Mouse (Mus musculus): ENCODE data around the gene Fmnl3. TPM values are rescaled to one million over a fixed set of nuclear protein-coding genes. Genes with fewer than 3 reads are reported as not detected.

Fmnl3 gene
- 21.2 and 22.3 TPM in 2 replicates for polyA plus RNA-seq (2015; fragmentation: Nextera tagmentation; extraction: Ambion mirVana)

DNA sequence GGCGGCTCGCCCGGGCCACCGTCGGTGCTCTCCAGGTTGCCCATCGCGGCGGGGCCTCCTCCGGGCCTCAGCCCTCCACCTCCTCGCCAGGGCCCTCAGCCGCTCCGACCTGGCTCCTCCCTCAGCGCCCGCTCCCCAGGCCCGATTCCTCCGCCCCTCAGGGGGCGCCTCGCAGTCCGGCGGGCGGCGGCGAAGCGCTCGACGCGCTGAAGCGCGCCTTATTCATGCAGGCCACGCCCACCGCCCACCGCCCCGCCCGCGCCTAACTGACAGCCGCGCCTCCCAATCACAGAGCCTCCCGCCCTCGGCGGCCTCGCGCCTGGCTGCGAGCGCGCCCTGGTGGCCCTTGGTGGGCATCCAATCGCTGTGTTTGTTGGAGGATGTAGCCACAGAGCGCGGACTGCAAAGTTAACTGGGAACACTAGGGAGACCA is at the start of gene Fmnl3:
Gene Fmnl3, minus strand, starts transcription at position 224 of the 433 bp plus-strand sequence.
- peak; percentile 96 for DNase-seq (ENCODE audit: low spot score)

DNA sequence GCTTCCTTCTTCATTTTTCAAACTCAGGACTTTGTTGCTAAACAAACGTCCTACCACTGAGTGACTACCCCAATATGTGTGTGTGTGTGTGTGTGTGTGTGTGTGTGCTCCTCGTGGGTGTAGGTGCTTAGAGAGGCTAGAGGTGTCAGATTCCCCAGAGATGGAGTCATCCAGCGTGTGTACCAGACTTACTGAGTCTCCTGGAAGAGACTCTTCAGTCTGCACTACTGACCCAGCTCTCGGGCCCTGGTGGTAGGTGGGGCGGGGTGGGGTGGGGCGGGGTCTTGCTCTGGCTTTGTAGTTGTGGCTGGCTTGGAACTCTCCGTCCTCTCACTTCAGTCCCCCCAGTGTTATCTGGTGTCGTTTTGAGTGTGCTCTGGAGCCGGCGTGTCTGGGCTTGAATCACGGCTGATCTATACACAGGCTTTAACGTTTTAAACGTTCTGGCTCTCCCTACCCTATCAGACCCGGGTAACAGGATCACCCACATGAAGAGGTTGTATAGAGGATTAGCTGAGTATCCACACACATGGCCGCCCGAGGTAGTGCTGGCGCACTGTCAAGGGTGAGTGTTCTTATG is 47.5 kb upstream of the Fmnl3 start:
- no peak for DNase-seq (ENCODE audit: low spot score)

DNA sequence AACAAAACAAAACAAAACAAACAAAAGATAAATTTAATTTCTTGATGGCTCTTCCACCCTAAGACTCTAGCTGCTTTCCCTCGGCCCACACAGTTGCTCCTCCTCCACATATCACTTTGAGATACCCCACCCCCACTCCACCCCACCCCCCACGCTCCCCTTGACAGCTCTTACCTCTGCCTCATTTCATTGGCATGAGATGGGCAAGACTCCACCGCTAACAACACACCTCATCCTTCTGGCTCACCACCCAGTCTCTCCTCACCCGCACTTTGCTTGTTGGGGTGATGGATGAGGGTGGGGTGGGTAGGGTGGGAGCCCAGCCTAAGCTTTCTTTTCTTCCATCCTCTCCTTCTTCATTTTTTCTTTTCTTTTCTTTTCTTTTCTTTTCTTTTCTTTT is 46.7 kb upstream of the Fmnl3 start:
- DNase-seq (ENCODE audit: low spot score): no peak

DNA sequence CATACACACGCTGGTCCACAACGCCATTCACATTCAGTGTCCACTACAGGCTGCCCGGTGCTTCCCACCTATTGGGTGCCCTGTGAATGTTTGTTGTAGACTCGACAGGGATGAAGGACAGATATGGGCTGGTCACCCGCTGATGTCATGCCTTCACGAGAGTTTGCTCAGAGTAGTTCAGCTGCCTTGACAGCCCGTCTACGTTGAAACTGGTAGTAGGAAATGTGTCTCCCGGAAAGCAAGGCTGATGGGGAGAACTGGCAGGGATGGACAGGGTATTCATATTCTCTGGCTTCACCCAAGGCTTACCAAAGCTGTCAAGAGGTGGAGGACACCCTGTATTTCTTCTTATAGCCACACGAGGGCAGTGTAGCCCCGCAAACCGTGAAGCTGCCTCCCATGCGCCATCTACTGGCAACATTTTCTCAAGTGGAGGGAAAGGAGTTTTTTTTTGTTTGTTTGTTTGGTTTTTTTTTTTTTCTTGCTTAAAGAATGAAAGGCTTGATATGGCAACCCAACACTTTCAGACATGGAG is 46.1 kb upstream of the Fmnl3 start:
- DNase-seq (ENCODE audit: low spot score): peak; percentile 88

DNA sequence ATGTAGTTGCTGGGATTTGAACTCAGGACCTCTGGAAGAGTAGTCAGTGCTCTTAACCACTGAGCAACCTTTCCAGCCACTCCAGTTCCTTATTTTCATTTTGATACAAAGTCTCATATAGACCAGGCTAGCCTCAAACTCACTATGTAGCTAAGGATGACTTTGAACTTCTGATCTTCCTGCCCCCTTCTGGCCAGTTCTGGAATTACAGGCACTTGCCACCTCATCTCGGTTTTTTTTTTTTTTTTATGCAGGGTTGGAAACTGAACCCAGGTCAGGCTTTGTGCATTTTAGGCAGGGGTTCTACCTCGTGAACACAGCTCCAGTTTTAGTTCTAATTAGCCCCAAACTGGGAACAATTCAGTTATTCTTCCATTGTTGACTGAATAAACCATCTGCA is 45.5 kb upstream of the Fmnl3 start:
- DNase-seq (ENCODE audit: low spot score): peak; percentile 68

DNA sequence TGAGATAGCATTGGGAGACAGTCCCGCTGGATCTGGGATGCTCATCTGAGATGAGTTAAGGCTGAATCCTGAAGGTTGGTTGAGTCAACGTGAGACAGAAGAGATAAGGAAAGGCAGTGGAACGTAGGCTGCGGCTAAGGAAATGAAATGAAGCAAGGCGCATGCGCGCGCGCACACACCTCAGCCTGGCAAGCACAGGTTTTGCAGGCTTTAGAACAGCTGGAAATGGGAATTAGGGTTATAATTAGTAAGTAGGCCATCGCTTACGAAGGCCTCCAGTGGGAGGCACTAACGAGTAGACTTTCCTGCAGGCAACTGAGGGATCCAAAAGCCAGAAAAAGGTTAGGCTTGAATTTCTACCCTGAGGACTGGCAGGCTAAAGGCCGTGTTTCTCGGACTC is 41.5 kb upstream of the Fmnl3 start:
- DNase-seq (ENCODE audit: low spot score): no peak

DNA sequence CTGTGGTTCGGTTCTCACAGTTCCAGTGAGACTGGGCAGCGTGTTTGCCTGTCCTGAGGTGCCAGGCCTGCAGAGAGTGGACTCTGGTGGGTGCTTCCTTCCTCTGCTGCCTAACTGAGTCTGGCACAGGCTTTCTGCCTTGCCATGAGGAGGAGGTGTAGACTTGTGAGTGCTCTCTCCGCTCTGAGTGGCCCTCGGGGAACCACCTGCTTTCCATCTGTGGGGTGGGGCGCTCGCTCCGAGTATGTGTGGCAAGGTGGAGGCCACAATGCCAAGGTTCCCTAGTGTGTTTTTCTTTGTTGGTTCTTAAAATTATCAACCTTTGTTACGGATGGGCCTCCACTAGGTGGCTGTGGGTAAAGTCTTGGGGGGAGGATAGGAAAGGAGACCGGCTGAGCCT is 38.6 kb upstream of the Fmnl3 start:
- no peak for DNase-seq (ENCODE audit: low spot score)

DNA sequence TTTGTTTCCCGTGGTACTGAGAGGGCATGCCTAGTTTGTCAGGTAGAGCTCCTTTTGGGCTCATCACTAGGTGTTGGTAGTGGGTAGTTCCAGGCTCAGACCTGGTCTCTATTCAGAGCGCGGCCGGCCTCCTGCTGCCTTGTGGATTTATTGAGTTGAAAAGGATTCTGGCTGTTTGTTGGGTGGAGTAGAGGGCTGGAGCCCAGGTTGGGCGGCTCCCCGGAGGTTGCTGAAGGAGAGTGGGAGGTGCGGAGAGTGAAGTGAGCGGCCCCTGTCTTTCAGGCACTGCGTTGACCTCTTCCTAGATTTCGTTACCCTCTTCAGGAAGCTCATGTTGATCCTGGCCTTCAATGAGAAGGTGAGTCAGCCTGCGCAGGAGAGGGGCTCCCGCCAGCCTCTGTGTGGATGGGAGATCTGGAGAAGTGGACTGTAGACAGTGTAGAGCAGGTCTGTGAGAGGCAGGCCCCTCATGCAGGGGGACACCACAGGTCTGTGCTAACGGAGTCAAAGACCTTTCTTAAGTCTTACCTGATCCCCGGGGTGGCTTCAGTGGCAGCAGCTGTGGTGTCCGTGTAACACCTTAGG is 36.8 kb upstream of the Fmnl3 start:
- no peak for DNase-seq (ENCODE audit: low spot score)

DNA sequence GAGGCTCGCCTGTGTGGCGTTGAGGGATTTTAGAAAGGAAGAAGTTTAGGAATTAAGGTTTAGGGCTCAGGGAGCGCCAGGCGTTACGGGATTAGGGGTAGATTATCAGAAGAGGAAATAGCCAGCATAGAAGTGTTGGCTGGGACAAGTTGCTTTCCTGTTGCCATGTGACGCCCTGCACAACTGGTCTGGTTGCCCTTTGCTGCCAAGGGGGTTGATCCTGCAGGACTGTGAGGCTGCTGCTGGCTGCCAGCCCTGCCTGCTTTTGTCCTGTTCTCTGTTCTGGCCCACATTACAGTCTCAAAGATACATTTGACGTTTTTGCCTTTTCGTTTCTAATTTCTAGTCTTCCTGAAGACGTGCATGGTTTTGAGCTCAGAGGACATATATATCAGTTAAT is 34.9 kb upstream of the Fmnl3 start:
- DNase-seq (ENCODE audit: low spot score): no peak

DNA sequence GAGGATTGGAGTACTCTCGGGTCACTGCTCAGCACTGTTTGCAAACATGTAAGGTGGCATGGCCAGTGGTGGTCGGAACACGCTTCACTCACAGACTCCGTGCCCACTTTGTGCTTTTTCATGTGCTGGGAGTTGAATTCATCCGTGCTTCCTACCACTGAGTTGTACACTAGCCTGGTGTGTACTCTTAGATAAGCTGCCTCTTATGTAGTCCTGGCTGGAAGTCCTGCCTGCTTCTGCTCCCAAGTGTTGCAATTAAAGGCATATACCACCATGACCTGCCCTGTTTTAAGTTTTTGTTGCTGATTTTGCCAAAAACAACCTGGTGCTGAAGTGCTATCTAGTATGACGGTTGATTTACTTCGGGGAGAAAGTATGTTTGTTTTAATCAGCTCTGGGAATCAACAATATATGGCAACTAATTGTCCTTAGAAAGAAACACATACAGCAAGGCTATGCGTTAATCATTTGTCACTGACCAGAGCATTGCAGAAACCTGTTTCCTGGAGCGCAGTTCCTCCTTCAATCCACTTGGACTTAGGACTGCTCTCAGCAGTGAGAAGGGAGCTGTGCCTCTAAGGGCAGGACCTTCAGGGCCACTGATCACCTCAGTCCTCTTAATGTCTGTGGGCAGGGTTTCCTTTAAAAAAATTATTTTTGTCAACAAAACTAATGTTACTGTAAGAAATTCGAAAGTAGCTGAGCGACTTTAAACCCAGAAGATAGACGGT is 33.0 kb upstream of the Fmnl3 start:
- DNase-seq (ENCODE audit: low spot score): no peak

DNA sequence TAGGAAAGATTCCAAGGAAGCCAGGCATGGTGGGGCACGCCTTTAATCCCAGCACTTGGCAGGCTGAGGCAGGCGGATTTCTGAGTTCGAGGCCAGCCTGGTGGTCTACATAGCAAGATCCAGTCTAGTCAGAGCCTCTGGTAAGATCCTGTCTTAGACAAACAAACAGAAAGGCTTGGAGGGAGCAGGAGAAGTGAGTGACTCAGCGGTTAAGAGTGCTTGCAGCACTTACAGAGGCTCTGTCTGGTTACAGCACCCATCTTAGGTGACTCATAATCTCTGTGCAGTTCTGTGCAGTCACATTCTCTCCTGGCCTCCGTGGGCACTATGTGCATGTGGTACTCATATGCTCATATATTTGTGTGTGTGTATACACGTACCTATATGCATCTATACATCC is 30.3 kb upstream of the Fmnl3 start:
- no peak for DNase-seq (ENCODE audit: low spot score)

DNA sequence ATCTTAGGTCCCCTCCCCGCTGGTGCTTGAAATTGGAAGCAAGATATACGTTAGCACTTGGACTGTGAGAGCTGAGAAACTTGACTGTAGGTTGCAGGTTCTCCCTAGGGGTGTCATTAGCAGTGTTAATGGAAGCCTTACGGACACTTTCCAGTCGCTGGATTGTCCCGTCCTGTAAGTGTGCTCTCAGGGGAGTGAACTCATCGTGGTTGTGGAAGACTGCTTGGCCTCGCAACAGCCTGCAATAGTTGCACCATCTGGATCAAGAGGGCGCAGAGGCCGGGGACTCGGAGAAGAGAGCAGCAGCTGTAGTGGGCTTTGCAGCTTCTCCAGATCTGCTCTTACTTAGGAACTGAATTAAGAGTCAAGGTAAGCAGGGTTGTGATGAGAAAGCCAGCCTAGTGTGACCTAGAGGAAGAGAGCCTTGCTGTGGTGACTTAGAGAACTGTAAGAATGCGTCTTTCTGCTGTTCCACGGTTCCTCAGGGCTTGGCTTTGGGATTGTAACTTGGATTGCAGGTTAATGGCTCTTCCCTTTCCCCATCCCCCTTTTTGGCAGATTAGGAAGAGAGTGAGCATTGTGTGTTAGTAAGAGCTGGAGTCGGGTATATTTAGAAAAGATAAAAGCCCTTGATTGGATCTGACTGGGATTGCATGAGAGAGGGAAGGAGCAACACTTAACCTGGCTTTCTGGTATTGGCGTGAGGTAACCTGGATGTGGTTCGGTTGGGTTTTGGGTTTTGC is 29.4 kb upstream of the Fmnl3 start:
- no peak for DNase-seq (ENCODE audit: low spot score)

DNA sequence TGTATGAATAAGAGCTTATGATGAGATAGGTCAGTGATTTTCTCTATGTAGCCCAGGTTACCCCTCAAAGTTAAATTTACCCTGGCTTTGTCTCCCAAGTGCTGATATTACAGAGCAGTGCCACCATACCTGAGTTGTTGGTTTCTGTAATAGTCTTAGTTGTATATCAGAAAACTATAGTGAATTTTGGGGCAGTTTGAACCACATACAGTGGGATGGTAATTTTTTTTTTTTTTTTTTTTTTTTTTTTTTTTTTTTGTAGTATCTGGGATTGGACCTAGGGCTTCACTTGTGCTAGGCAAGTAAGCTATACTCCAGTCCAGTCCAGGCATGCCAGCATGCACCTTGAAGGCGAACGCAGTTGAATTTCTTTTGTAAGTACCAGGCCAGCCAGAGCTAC is 27.3 kb upstream of the Fmnl3 start:
- DNase-seq (ENCODE audit: low spot score): no peak

DNA sequence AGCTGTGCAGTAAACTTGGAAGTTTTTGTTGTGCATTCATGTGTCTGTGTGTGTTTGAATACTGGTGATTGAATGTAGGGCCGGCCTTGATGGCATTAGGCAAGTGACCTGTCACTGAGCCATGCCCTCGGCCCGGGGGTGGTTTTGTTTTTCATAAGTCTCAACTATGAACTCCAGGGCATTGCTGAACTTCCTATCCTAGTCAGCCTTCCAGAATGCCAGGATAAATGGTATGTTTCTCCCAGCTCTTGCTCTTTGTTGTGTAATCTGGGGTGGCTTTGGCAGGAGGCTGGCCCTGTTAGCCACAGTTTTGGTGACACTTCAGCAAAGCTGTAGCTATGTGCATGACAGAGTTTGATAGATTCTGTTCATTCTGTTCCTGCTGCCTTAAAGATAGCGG is 26.6 kb upstream of the Fmnl3 start:
- DNase-seq (ENCODE audit: low spot score): no peak

DNA sequence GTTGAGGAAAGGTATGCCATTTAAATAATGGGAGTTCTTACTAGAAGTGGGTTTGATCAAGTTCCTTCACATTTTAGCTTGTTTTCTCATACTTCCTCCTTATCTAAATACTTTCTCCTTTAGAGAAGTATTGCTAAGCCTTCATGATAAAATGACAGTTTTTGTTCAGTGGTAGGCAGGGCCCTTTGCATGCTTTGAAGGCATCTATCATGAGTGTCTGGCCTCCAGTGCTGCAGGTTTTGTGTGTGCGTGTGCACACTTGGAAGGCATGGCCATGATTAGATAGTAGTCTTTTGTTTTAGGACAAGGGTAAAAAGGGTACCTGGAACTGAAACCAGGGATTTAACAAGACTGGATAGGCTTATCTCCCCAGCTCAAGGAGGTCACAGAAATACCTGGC is 26.2 kb upstream of the Fmnl3 start:
- DNase-seq (ENCODE audit: low spot score): no peak

DNA sequence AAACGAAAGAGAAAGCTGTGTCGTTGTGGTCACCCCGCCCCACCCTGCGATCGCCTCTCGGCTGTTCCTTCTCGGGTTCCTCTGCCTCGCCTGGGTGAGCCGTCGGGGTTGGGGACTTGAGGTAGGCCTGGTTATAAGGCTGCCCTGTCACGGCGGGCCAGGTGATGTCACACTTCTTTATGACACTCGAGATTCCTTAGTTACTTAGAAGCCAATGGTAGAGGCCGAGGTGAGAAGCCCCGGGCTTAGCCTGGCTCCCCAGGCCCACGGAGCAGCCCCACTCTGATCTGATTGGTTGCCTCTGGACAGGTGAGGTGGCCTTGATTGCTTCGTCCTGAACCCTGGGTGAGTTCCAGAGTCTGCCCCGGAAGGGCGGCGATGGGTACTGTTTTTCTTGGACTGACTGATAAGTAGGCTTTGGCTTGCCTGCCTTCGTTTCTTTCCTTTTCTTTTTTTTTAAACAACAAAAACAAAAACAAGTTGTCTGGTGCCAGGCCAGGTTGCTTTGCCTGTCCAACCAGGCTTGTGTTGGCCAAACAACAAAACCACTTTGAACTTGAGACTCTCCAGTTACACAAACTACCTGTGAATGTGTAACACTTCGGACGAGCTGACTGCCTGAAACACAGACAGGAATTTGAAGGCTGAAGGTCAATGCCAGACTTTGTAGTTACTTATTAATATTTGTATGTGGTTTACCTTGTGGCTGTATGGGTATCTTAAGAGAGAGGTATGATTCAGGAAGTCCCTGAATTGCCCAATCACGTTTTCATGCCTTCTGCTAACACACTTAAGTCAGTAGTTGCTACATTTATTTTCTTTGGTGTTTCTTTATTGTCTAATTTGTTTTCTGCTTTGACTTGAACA is 23.3 kb upstream of the Fmnl3 start:
- no peak for DNase-seq (ENCODE audit: low spot score)

DNA sequence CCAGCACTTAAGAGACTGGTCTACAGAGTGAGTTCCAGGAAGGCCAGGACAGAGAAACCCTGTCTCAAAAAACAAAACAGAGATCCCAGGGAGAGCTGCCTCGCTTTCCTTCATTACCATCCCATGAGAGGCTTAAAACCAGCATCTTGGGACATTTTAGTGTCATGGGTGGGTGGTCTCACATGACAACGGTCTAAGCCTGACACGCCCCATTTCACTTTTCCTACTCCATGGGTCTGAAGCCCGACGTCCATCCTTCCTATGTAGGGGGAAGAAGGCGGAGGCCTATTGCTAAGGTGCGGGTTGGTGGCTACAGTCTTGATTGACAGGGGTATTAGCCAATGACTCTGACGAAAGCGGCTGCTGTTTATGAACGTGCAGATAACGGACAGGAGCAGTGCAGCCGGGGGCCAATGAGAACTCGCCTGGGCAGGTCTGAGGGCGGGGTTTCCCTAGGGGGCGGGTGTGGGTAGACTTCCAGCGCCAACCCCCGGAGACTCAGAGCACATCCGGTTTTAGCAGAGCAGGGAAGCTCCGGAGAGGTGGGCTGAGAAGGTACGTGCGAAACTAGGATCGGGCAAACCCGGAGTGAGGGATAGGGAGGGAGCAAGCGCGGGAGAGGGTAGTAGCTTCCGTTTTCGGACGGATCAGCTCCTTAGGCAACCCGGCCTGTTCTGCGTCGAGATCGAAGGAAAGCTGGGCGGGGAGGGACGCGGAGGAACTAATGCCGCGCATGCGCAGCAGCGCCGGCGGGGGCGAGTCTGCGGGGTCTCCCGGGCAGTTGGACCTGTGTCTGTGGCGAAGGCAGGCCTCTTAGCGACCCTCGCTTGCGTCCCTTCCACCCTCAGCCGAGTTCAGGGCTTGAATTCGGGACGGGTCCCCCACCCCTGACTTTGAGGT is 22.5 kb upstream of the Fmnl3 start, which contains the start of gene Tmbim6:
Gene Tmbim6, plus strand, starts transcription at position 397 of the 900 bp plus-strand sequence.
- DNase-seq (ENCODE audit: low spot score): peak; percentile 99

DNA sequence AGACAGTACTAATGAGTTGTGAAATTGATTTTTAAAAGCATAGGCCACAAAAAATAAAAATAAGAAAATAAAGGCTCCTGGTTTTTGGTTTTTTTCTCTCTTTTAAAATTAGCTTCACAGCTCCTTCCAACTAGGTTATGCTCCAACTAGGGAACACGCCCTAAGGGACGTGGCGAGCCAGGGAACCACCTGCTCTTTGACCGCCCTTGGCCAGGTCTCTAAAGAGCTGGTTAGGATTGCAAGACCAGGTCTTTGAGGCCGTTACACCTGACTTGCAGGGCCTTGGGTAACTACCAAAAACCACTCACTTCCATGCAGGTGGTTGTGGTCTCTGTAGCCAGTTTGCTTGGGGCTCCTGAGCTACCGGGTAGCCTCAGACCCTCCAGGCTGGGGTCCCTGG is 21.7 kb upstream of the Fmnl3 start:
- DNase-seq (ENCODE audit: low spot score): no peak

DNA sequence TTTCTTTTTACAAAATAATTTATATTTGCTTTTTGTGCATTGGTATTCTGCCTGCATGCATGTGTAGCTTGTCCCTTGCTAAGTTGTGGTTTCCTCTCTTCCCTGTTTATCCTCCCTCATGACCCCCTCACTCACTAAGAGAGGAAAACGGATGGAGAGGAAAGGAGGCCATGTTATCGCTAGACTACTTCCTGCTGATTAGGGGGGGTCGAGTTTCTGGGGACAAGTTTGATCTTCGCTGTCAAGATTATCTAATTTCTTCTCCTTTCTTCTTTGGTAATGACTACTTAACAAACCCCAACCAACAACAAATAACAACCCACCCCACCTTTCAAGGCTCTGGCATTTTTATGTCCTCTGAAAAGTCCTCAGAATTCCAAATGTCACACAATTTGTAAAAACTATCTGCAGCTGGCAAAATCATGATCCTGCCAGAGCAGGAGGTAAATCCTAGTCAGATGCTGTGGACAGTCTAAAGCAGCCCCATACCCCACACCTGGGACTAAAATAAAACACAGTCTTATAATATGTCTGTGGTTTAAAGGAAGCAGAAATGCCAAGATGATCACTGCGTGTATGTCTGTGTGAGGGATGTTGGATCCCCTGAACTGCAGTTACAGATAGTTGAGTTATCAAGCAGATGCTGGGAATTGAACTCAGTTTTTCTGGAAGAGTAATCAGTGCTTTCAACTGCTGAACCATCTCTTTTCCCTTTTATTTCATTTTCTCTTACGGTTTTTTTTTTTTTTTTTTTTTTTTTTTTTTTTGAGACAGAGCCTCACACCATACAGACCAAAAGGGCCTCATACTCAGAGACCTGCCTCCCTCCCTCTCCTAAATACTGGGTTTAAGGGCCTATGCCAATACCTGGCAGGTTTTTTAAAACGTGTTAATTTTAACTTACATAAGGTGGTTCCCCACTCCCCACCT is 20.5 kb upstream of the Fmnl3 start:
- DNase-seq (ENCODE audit: low spot score): no peak
